Mouse (Mus musculus) cerebellum, adult 11 months (tissue): Measurements from ENCODE around the gene Rel.
A peak's percentile ranks its signal among the peaks of the same experiment; 100 is the strongest.
"Not testable (repeated sequence)": the region's sequence is repeated elsewhere in the genome, so short reads cannot be mapped to it uniquely, and the experiment has no call there.

ENCODE experiments used
- DNase-seq: peaks from one replicate; pipeline ENCODE4 v3.0.0; 2022

The Rel gene

DNA sequence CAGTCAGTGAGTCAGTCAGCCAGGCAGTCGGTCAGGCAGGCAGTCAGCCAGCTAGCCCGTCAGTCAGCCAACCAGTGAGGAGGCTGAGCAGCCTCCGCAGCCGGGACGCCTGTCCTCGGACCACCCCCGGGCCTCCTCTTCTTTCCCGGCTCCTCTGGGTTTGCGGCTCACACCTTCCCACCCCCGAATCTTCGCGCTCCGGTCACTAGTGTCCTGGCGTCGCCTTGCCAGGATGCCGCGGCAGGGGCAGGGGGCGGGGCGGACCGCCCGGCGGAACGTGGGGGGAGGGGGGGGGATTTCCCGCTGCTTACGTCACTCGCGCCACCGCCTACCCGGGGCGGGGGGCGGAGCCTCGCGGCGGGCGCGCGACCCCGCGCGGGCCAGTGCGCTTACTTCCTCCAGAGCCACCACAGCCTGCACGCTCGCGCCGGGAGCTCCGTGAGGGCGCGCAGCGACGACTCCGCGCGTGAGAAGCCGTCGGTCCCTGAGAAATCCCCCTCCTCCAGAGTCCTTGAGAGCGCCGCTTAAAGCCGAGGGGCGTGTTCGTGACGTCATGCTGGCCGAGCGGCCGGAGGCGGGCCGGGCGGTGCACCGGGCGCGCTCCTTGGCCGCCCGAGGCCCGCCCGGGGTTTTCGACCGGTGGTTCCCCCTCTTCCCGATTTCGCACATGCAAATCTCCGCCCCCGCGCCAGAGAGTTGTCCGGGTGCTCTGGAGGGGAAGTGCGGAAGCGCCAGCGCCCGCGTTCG, at the start of gene Rel:
Gene Rel (minus strand): TSS at position 211 of the 747 bp plus-strand sequence.
- peak; percentile 90 for DNase-seq

DNA sequence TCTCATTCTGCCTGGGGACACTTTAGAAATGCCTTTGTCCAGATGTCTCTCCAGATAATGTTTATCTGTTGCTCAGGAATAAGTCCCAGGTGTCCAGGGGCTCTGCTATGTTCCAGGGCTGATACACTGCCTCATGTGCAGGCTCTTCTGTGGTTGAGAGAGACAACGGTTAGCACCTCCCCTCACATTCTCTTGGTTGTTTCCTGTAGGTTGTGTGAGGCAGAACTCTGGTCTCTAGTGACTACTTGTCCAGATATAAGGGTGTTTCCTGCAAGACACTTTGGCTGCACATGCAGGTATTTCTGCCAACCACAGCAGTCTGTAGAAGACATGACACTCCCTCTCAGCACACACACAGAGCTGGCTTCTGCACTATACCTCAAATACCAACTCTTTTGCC, 48.0 kb upstream of the Rel start:
- DNase-seq: no peak

DNA sequence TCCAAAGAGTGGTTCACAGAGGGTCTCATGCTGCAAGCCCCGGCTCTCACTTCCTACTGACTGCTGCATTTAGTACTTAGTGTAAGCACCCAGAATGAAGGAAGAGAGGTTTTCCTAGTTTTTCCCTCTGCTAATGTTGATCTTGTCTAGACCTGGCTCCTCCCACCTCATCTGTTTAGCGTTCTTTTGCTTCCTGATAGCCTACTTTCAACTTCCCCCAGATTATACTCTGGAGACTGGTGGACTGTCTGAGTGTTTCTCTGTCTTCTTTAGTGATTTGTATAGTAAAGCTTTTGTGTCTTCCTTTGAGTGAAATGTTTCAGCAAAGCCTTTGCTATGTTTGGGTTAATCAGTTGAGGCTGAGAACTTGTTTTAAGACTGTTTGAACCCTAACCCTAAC, 40.0 kb upstream of the Rel start:
- no peak for DNase-seq

DNA sequence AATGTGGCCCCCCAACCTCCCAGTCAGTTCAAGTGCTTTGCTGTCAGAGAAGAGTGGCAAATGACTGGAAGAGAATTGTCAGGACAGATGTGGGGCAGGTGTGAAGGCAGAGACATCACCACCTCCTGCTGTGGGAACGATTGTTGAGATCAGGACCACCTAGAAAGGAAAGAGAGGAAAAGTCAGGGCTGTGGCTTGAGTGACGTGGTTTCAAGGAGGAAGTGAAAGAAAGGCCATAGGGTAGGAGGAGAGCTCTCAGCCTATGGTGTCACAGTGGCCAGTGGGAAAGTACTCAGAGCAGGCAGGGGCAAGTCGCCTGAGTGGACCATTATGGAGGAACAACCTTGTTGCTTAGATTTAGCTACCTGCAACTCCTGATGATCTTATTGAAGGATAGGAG, 34.9 kb upstream of the Rel start:
- no peak for DNase-seq

DNA sequence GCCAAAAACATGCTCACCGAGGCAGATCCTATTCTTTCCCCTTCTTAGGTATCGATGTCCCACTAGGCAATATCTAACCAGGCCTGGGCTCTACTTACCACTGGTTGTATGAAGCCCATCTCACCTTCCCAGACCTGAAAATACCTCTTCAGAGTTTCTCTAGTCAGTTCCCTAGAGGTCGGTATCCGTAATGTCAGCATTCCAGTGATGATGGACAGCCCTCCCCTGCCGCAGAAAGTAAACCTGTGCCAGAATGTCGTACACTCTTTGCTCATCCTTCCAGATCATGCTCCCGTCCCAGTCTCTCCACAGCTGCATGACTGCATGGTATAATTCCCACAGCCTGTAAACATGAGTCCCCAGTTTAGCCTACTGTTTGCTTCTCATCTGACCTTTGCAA, 32.4 kb upstream of the Rel start:
- no peak for DNase-seq

DNA sequence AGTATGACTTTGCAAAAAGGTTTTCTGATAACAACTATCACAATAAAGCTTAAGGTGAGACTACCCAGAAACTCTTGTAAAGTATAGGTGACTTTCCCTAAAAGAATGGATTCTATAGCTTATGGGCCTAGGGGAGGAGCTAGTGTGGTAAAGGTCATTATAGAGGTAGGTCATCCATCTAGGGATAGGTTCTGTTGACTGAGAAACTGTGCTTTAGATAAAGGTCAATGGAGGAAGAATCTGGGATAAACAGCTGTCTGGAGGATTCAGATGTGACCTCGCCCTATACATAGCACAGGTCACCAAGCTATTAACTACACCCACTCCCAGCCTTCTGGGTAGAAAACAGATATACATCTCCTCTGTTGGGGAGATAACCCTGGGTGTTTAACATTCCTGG, 31.5 kb upstream of the Rel start:
- DNase-seq: no peak

DNA sequence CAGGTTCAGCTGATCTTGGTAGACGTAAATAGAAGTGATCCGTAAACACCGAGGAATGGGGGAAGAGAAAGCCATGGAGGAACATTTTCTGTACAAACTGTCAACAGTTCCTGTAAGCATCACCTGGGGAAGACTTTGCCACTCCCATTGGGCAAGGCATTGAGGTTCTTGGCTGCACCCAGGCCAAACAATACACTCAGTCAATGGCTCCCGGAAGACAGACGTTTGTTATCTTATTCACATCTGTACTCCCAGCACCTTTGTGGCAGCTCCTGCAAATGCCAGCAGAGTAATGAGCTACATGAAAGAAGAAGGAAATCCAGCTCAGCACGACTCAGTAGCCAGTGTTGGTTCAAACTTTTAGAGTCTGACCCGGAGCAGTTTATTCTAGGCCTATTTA, 31.1 kb upstream of the Rel start:
- no peak for DNase-seq

DNA sequence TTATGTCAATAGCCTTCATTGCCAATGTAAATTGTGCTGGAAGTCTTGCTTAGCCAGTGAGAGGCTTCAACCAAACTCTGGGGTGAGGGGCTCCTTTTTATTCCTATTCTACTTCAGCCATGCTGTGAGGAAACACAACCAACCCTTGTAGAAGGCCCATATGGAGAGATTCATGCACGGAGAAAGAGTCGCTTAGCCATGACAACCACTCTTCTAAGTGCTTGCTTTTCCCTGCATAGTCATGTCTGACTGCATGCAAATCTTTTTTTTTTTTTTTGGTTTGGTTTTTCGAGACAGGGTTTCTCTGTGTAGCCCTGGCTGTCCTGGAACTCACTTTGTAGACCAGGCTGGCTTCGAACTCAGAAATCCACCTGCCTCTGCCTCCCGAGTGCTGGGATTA, 12.9 kb upstream of the Rel start:
- DNase-seq: not testable (repeated sequence)

DNA sequence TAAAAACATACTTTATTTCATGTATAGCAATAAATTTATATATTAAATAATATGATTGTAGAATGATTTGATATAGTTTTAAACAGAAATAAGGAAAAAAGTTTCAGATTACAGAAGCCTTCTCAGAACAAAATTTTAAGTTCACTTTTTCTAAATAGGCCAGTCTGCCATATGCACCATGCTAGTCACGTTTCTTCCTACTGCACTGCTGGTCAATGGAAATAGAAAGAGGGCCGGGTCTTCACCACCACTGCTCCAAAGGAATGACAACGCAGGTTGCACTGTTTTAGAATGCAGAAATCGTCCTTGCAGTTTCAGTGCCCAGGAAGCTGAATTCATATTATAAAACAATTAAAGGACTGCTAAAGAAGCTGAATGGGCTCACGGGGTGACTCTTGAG, 12.3 kb upstream of the Rel start:
- DNase-seq: no peak

DNA sequence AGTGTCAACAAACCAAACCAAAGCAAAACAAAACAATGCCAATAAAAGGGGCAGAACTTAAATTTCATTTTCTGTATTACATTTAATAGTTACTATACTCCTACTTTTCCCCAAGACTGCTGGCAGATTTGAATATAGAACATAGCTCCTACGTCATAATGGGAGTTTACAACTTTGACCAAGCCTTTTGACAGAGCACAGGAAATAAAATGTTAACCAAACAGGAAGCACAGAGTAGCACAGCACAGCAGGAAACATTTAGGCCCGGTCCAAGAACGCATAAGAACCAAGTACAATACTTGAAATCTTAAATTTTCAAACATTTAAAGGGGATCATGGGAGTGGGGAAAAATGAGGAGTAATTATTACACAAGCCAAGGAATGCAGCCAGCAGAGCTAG, 11.3 kb upstream of the Rel start:
- DNase-seq: no peak

DNA sequence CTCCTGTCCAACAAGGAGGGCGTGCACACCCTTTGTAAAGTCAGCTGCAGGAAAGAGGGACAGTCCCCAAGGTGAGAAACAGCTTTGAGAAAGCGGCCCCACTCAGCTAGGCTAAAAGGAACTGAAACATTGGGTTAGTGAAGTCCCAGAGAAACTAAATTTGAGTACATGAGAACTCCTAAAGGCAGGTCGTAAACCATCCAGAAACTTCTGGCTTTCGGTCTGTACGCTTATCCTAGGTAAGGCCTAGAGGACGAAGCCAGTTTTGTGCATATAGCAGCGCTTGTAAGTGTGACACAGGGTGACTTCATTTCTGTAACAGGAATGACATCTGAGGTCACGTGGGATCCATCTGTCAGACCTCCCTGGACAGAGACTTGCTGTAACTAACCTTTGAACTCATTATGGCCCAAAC, 8.0 kb upstream of the Rel start:
- DNase-seq: no peak

DNA sequence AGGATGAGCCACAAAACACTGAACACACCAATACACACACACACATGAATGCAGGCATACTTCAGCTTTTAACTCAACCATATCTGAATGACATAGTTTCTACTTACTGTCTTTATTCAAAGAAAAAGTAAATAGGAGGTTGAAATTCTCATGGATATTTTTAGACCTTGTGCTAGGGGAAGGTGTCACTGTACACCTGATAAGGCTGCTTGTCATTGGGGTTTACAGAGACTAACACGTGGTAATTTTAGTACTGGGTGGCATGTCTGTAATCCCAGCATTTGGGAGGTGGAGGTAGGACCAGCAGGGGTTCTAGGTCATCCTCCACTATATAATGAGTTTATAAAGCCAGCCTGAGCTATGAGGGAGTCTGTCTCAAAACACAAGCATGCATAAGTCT, 1.7 kb upstream of the Rel start:
- DNase-seq: no peak

DNA sequence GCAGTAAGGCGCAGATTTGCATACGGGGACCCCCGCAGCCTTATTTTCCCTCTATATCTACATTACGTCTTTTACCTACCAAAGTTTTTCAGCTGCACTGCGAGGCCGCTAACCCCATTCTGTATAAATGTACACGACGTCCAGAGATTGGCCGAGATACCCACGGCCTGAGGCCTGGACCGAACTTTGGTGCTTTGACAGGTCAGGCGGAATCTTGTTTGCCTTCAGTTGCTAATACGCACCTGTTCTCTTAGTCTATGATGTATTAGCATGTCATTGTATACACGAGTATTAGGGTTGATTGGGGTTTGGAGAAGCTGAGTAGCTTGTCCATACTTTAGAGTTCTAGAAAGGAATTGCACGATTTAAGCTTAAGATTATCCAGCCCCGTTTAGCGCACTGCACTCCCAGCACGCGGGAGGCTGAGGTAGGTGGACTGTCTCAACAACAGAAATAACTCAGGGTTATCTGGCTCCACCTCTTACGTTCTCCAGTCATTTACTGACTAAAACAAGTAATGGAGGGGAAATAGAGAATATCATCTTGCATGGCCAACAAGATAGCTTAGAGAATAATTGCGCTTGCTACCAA, 832 bp upstream of the Rel start:
- no peak for DNase-seq

DNA sequence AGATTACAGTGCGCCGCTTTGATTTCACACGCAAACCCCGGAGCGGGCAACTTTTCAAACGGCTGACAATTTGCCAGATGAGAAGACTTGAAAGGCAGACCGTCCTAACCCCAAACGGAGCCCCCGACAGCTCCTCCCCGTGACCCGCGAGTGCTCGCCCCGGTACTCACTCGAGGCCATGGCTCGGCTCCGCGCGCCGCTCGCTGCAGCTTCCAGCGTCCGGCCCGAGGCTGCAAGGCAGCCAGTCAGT, 335 bp downstream of the Rel start:
- no peak for DNase-seq

DNA sequence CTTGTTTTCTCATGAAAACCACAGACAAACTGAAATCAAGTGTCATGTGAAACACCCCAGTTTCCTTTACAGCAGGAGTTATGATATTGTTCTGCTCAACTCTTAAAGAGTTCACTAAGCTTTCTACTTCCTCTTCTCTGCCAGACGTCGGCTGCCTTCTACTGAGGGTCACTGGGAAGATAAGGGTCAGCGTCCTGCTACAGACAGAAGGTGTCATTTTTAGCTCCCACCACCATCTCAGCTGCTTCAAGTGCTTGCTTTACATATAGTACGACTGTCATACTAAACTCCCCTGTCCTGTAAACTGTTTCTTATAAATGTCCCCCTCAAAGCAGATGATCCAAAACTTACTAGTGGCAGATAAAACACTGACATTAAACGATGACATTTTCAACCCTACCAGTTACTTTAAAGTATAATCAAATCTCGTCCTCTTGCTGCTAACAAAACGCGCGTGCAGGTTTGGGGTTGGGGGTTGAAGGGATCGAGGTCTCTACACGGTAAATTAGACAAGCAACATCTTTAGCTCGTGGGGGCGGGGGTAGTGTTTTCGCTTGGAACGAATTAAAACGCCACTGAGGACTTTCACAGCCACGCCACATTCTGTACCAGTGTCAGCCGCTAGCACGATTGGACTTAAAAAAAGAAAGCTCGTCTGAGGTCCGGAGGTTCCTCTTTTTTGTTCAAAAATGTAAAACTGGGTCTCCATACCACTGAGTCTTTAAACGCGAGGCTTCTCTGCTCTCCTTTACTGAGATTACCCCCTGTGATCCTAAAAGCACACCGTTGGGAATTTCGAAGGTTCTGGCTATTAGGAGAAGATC, 872 bp downstream of the Rel start:
- DNase-seq: peak; percentile 19

DNA sequence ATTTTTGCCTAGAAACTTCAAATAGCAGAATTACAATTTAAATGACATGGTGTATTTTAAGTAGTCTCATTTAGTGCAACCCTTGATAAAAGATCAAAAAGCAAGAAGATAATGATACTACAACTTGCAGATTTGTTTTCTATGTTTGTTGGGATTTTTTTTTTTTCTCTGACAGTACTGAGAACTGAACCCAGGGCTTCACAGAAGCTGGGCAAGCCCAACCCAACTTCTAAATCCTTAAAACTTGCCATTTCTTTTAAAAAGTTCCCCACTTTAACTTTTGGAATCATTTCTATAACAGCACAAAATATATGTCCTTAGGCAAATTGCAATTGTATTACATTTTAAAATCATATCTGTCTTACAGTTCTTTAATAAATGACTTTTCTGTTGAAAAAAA, 1.7 kb downstream of the Rel start:
- no peak for DNase-seq

DNA sequence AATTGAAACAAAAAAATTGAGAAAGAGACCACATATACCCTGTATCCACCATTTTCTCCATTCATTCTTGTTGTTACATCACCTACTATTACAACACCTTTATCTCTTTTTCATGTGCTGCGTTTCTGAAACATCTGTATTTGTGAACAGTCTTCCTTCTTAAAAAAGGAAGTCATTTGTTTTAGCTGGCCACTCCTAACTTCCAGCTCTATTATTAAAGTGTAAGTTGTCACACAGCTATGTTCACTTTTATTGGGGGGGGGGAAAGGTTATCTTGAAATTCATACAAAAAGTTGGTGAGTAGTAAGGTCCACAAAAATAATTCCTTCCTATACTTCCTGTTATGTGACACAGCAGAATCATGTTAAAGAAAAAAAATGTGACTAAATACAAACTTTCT, 2.8 kb downstream of the Rel start:
- DNase-seq: no peak

DNA sequence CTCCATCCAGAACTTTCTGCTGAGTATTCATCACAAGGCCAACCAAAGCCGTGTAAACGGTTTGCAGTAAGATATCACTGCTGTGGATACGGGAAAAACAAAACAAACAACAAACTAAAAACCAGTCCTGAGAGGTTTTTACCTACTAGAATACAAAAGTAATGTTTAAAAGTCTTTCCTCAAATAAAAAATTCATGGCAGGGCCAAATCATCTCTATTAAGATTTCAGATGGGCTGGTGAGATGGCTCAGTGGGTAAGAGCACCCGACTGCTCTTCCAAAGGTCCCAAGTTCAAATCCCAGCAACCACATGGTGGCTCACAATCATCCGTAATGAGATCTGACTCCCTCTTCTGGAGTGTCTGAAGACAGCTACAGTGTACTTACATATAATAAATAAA, 3.4 kb downstream of the Rel start:
- DNase-seq: not testable (repeated sequence)

DNA sequence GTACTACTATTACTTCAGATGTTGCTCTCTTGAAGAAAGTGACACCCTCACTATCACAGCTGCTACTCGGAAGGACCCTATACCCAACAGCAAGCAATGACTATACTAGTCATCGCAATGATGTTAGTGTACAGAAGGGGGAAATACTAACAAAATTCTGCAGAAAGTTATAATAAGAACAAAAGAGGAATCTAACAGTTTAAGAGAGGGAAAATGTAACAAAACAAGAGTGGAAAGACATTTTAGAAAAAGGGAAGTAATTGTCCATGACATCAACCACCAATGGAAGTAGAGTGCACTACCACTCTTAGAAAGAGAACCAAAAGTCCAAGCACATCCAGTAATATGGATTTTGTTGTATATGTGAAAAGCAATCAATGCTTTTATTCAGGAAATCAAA, 8.1 kb downstream of the Rel start:
- no peak for DNase-seq

DNA sequence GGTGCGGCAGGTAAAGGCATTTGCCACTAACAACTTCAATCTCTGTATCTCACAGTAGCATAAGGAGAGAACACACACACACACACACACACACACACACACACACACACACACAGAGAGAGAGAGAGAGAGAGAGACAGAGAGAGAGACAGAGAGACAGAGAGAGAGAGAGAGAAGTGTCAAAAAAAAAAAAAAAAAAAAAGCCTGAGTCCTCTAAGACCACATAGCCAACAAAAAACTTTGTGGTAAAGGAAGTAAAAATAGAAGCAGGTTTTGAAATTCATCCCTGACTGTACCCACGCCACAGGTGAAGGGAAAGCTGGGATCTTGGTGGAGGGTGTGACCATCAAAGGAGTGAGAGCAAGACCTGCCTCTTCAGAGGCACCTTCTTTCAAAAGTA, 12.6 kb downstream of the Rel start:
- no peak for DNase-seq

DNA sequence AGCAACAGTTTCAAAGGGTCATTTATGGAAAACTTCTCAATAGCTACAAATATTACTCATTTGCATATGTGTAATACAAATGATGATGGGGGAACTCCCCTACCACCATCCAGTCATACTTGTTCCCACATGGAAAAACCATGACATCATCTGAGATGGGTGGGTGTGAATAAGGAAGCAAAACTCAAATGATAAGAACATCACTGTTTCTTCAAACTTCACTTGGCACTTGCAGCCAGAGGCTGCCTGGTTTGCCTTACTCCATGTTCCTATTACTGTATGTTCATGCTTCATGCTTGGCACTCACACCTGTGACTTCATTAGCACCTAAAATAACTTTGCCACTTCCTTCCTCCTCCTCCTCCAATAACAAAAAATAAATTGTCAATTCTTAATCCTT, 16.4 kb downstream of the Rel start:
- no peak for DNase-seq

DNA sequence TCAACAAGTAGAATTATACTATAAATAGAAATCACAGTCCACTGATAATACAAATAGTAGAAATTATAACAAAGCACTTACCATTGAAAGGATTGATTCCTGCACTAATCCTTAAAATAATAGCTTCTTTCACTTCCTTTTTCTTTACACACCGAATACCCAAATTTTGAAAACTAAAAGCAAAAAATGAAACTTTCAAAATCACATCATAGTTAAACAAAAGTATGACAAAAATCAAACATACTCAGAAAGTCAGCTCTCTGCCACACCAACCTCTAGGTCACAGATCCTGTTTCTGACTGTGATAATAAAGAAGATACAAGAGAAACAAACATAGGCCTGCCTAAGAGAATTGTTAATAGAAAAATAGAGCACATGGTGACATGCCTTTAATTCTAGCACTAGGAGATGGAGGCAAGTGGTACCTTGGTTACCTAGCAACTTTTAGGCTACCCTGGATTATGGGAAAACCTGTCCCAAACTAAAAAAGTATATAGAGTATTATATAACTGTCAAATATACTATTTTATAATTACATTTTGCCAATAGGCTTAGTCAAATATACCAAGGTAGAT, 17.5 kb downstream of the Rel start:
- DNase-seq: no peak

DNA sequence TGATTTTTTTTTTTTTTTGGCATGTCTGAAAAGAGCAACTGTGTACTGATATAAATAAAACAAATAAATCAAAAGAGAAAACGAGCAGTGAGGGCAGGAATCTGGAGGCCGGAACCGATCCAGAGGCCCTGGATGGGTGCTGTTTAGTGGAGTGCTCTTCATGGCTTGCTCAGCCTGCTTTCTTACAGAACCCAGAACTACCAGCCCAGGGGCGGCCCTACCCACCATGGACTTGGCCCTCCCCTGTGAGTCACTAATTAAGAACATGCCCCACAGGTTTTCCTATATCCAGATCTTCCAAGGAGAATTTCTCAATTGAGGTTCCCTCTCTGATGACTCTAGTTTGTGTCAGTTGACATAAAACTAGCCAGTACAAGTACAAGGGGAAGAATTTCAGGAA, 24.7 kb downstream of the Rel start:
- DNase-seq: no peak

DNA sequence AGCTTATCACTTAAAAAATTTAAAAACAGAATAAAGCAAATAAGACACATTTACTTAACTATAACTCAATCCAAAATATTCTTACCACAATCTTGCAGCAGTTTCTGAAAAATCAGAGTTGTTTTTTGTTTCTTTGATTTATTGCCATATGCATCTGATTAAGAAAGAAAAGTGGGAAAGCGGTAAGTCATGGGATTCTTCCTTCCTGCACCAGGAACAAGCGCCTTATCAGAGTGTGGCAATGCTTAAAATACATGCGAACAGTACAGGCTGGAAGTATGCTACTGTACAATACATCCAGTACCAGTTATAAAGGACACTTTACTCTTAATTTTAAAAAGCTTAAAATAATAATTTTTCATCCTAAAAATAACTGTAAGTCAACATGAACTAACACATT, 26.4 kb downstream of the Rel start:
- no peak for DNase-seq
